Mouse (Mus musculus): ENCODE data around the gene Prickle2. TPM values are rescaled to one million over a fixed set of nuclear protein-coding genes. Genes with fewer than 3 reads are reported as not detected.

Prickle2 gene
- polyA plus RNA-seq (2012; rRNA removed), result 4.1 and 5.7 TPM in 2 replicates

GRCm38 (mm10) chr6:92706145-92706466, at the start of gene Prickle2:
Gene Prickle2 (minus strand): TSS chr6:92706155.

Other genes with a start within 250 kb of the Prickle2 start
- 0.31 and 0.41 TPM in 2 replicates for gene A730049H05Rik, start 110.3 kb upstream of the Prickle2 start, polyA plus RNA-seq (2012; rRNA removed)
- gene Gm15737, start 163.2 kb upstream of the Prickle2 start, polyA plus RNA-seq (2012; rRNA removed), result 0.01 TPM in 1 of 2 replicates, not detected in the other
- gene Adamts9, start 237.3 kb upstream of the Prickle2 start, polyA plus RNA-seq (2012; rRNA removed), result 3.6 and 10.3 TPM in 2 replicates